Mouse (Mus musculus) liver, embryonic 14.5 days (tissue): ENCODE data around the gene Nceh1.

Source experiments
- CTCF ChIP-seq: IDR thresholded peaks from 2 replicates; pipeline ENCODE4 v1.5.1; 2016; ENCODE audit warnings: antibody characterized with exemption, low read depth, control low read depth
- EP300 ChIP-seq: IDR thresholded peaks from 2 replicates; pipeline ENCODE4 v1.6.1; 2016; ENCODE audit warnings: antibody characterized with exemption, low read depth

- TF ChIP-seq CTCF (no peak), EP300 (no peak)
Observed at GRCm38 (mm10) chr3:27183601-27184175, 923 bp downstream of the Nceh1 start.
